Mouse (Mus musculus) forebrain, embryonic 10.5 days (tissue): ENCODE data around the gene Gsg1. TPM values are rescaled to one million over a fixed set of nuclear protein-coding genes. Genes with fewer than 3 reads are reported as not detected.

Experiments used
- DNase-seq: peaks from one replicate; pipeline ENCODE4 v3.0.0-alpha.2; 2017; ENCODE audit warnings: low spot score; ENCODE audit errors: extremely low spot score
- H3K27ac ChIP-seq: fragments of 300-500 bp; sonication (generic); 2 replicates; pipeline ENCODE4 v1.5.1; 2016; ENCODE audit warnings: mild to moderate bottlenecking
- H3K27me3 ChIP-seq: fragments of 300-500 bp; sonication (generic); 2 replicates; pipeline ENCODE4 v1.6.1; 2016; ENCODE audit warnings: mild to moderate bottlenecking; ENCODE audit not compliant: poor library complexity, severe bottlenecking
- H3K36me3 ChIP-seq: fragments of 300-500 bp; sonication (generic); replicated peaks from 2 replicates; pipeline ENCODE4 v1.6.1; 2016; ENCODE audit warnings: mild to moderate bottlenecking, moderate library complexity
- H3K4me1 ChIP-seq: fragments of 300-500 bp; sonication (generic); 2 replicates; pipeline ENCODE4 v1.6.1; 2016
- H3K4me3 ChIP-seq: fragments of 300-500 bp; sonication (generic); 2 replicates; pipeline ENCODE4 v1.5.1; 2016; ENCODE audit warnings: mild to moderate bottlenecking, moderate library complexity
- H3K9me3 ChIP-seq: fragments of 300-500 bp; sonication (generic); 2 replicates; pipeline ENCODE4 v1.6.1; 2016; ENCODE audit warnings: mild to moderate bottlenecking, moderate library complexity
- WGBS: fragments of 180-500 bp; shearing (Covaris S2); methylation state at CpG from one replicate; pipeline ENCODE4 v1.1.7; 2016; 5-methylcytosine and 5-hydroxymethylcytosine counted together
- polyA plus RNA-seq: library from polyadenylated mRNA; unstranded; fragments of >200 nt; fragmentation: Nextera tagmentation; extraction: Ambion mirVana; gene quantifications from 2 replicates; pipeline ENCODE4 v1.2.1, GENCODE M21; 2016

The Gsg1 gene
- polyA plus RNA-seq, 1 experiment from 2014 or later: not detected

DNA sequence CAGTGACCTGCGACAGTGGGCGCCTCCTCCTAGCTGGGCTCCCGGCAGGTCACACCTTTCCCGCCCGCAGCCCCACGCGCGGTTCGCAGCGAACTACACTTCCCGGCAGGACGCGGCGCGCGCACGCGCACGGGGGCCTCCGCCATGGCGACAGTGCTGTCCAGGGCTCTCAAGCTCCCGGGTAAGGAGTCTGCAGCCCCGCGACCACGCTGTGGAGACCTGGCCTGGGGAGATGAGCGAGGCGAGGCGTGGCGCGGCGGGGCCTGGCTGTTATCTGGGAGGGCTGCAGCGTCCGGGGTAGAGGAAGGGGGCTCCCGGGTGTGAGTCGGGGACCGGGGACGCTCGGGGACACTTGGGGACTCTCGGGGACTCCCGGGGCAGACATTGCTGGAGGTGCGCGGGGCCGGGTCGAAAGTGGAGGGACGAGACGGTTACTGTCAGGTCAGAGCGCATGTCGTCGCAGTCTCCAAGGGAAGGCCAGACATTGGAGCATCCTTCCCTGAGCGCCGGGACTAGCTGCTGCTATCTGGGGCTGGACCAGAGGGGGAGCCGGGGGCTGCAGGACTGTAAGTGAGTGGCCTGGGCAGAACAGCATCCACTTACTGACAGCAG is 56.1 kb downstream of the Gsg1 start, which contains the start of the genes Fam234b and Hebp1:
Gene Fam234b (plus strand): TSS at position 57 of the 612 bp plus-strand sequence.
Gene Hebp1 (minus strand): TSS at position 102 of the 612 bp plus-strand sequence.
- H3K36me3 ChIP-seq: no peaks in the 10 kb centered on the region

DNA sequence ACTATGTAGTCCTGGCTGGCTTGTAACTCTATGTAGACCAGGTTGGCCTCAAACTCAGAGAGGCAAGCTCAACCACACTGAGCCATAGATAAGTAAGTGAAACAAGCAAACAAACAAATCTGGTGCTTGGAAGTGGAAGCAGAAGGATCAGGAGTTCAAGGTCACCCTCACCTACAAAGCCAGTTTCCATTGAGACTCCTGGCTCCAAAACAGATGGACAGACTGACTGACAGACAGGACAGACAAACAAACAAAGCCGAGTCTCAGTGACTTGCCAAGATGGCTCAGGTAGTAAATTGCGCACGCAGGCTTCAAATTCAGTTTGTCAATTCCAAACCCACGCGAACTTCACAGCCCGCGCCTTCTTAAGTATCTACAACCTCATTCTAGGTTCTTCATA is 56.7 kb downstream of the Gsg1 start:
- peak overlapping the region; percentile 93 for H3K27ac ChIP-seq

More for the DNA sequence above, 56.1 kb downstream of the Gsg1 start, which contains the start of the genes Fam234b and Hebp1:
- Histone ChIP-seq H3K9me3 (no peaks in the 10 kb centered on the region), H3K4me3 (peak within 1 kb of the TSS; percentile 91), H3K27me3 (peaks cover 12% of the 10 kb centered on the region), H3K27ac (peak within 1 kb of the TSS; percentile 93), H3K4me1 (peaks cover 32% of the 10 kb centered on the region)
- WGBS: 1% methylated on average over 52 of the region's 52 CpGs
- DNase-seq: peak; percentile 77

DNA sequence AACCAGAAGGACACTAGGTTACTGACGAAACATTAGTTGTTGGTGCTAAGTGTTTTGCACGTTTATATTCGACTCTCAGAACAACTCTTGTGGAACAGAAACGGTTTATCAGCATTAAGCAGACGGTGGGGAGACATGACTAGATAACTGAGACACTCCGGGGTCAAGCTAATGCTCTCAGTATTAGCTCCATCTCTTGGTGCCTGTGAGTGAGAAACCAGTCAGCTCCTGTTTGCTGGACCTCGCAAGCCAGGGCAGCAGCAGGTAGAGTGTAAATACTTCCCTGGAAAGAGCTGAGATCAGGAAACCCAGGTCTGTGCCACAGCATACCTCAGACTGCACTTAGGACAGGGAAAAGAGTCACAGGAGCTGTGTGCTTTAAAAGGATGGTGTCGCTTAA is 57.4 kb downstream of the Gsg1 start:
- no peak overlapping the region for H3K4me3 ChIP-seq
- peaks cover 32% of the 10 kb centered on the region for H3K4me1 ChIP-seq
- H3K9me3 ChIP-seq: no peaks in the 10 kb centered on the region
- H3K36me3 ChIP-seq: no peaks in the 10 kb centered on the region
- DNase-seq: no peak
- WGBS: 86% methylated on average over 8 of the region's 8 CpGs
- no peak overlapping the region for H3K27ac ChIP-seq
- peaks cover 12% of the 10 kb centered on the region for H3K27me3 ChIP-seq

More for the DNA sequence above, 56.7 kb downstream of the Gsg1 start:
- H3K9me3 ChIP-seq: no peaks in the 10 kb centered on the region
- no peaks in the 10 kb centered on the region for H3K36me3 ChIP-seq
- peak overlapping the region; percentile 91 for H3K4me3 ChIP-seq
- peaks cover 12% of the 10 kb centered on the region for H3K27me3 ChIP-seq
- H3K4me1 ChIP-seq: peaks cover 32% of the 10 kb centered on the region
- DNase-seq: no peak
- 20% methylated on average over 7 of the region's 7 CpGs for WGBS

DNA sequence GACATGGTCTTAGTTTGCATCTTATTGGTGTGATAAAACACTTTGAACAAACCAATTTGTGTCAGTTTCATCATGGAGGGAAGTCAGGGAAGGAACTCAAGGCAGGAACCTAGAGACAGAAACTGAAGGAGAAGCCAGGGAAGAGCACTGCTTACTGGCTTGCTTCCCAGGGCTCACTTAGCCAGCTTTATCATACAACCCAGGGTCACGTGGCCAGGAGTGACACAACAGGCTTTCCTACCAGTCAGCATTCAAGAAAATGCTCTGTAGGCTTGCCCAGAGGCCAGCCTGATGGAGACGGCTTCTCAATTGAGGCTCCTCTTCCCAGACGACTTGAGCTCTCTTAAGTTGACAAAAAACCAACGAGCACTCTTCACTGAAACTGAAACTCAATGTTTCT is 59.2 kb downstream of the Gsg1 start:
- H3K27ac ChIP-seq: no peak overlapping the region
- peaks cover 12% of the 10 kb centered on the region for H3K27me3 ChIP-seq
- H3K36me3 ChIP-seq: no peaks in the 10 kb centered on the region
- no peaks in the 10 kb centered on the region for H3K9me3 ChIP-seq
- DNase-seq: no peak
- H3K4me3 ChIP-seq: no peak overlapping the region
- peaks cover 39% of the 10 kb centered on the region for H3K4me1 ChIP-seq
- WGBS: 79% methylated on average over 4 of the region's 4 CpGs

DNA sequence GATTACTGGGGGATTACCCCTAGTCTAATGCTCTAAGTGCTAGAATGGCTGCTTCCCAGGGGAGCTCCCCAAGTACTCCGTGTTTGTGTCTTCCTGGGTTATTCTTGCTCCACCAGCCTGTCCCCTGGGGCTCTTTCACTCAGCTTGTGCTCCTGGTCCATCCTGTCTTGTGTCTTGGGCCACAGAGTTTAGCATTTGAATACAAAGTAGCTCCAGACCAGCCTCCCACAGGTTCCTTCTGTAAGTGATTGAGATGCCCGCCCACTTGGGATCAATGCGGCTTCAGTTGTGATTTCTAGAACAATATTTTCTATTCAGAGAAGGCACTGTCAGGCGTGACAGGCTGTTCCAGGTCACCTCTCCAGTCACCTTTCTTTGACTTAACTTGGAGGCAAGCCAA is 60.4 kb downstream of the Gsg1 start:
- Histone ChIP-seq H3K27ac (no peak overlapping the region), H3K27me3 (peaks cover 12% of the 10 kb centered on the region), H3K36me3 (no peaks in the 10 kb centered on the region), H3K4me1 (peaks cover 33% of the 10 kb centered on the region), H3K4me3 (no peak overlapping the region), H3K9me3 (no peaks in the 10 kb centered on the region)
- DNase-seq: no peak
- WGBS: 44% methylated on average over 4 of the region's 4 CpGs

DNA sequence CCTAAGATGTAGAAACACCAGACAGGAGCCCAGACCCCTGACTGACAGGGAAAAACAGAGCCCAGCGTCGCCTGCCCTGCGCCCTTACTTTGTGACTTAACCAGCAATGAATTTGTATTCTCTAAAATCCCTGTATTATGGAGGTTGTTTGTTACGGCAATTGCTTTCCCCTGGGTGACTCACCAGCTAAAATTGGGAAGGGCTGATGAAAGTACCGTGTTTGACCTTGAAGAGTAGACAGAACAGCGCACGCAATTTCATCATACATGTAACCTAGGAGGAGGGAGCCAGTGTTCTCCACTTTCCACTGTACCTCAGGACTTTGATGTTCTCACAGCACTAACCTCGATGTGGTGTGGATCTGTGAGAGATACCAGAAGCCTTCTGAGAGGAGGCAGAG is 61.2 kb downstream of the Gsg1 start:
- H3K27ac ChIP-seq: no peak overlapping the region
- H3K4me1 ChIP-seq: peaks cover 27% of the 10 kb centered on the region
- 77% methylated on average over 8 of the region's 8 CpGs for WGBS

DNA sequence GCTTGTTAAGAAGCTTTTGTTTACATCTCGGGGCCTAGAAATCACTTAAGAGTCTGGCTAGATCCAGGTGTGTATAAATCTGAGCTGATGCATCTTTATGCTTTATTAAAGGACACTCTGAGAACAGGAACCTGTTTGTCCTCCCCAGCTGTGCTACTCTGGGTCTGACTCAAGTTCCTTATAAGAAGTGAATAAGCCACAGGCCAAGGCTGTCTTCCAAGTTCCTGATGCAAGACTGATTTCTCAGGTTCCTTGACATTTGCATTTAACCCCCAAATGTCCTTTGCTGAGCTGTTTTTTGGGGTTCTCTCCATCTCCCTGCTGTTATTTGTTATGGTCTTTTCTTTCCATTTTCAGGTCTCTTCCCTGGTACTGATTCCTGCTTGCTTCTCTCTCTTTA is 62.2 kb downstream of the Gsg1 start:
- Histone ChIP-seq H3K27ac (no peak overlapping the region), H3K9me3 (no peaks in the 10 kb centered on the region), H3K36me3 (no peaks in the 10 kb centered on the region), H3K27me3 (peaks cover 5% of the 10 kb centered on the region), H3K4me3 (no peak overlapping the region), H3K4me1 (peaks cover 20% of the 10 kb centered on the region)
- 89% methylated on average over 1 of the region's 1 CpGs for WGBS
- no peak for DNase-seq

More for the DNA sequence above, 61.2 kb downstream of the Gsg1 start:
- no peaks in the 10 kb centered on the region for H3K36me3 ChIP-seq
- DNase-seq: no peak
- no peaks in the 10 kb centered on the region for H3K9me3 ChIP-seq
- H3K4me3 ChIP-seq: no peak overlapping the region
- H3K27me3 ChIP-seq: peaks cover 12% of the 10 kb centered on the region

DNA sequence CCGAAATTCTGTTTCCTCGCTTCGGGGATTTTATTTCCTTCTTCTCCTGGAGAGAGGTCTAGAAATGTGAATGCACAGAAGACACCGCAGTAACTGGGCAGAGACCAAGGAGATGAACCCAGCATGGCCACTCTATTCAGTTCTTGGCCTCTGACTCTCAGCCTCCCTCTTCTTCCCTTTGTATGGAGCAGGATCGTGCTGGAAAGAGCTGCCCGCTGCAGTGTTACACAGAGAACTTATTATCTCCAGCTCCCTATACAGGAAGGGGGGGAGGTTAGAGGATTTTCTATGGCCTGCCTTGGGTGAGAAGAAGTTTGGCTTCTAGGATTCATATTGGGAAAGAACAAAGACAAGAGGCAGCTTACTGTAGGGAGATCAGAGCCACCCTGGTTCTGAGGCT is 64.0 kb downstream of the Gsg1 start:
- H3K4me1 ChIP-seq: peaks cover 20% of the 10 kb centered on the region
- no peaks in the 10 kb centered on the region for H3K27me3 ChIP-seq
- 65% methylated on average over 6 of the region's 6 CpGs for WGBS
- H3K27ac ChIP-seq: 0 out of 2 replicates have a peak overlapping the region, but pooled peaks have one; percentile 33
- no peaks in the 10 kb centered on the region for H3K36me3 ChIP-seq
- no peak for DNase-seq
- no peak overlapping the region for H3K4me3 ChIP-seq
- H3K9me3 ChIP-seq: no peaks in the 10 kb centered on the region

DNA sequence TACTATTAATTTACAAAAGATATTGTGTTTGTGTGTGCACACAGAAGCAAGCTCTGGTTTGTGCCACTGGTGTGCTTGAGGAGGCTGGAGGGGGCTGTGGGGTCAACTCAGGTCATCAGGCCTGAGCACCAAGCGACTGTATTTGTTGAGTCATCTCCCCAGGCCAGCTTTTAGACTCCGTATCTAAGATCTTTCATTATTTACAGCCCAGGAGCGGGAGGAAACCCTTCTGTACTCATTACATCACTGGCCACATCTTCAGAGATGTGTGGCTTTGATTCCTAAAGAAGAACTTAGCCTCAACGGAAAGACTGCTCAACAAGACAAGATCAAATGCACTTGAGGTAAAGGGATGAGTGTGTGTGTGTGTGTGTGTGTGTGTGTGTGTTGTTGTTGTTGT is 65.5 kb downstream of the Gsg1 start:
- no peaks in the 10 kb centered on the region for H3K9me3 ChIP-seq
- DNase-seq: no peak
- H3K27ac ChIP-seq: no peak overlapping the region
- H3K27me3 ChIP-seq: no peaks in the 10 kb centered on the region
- H3K4me1 ChIP-seq: peaks cover 15% of the 10 kb centered on the region
- H3K36me3 ChIP-seq: no peaks in the 10 kb centered on the region
- no peak overlapping the region for H3K4me3 ChIP-seq
- 77% methylated on average over 4 of the region's 4 CpGs for WGBS

Other genes with a start within 250 kb of the Gsg1 start
- gene Ddx47, start 242.7 kb downstream of the Gsg1 start, polyA plus RNA-seq: 115 and 116 TPM in 2 replicates
- 3.8 and 4.0 TPM in 2 replicates for gene Gprc5a, start 188.7 kb downstream of the Gsg1 start, polyA plus RNA-seq
- 0.11 TPM in 1 of 2 replicates, not detected in the other for gene Gprc5d, start 136.1 kb downstream of the Gsg1 start, polyA plus RNA-seq
- 23.3 and 25.4 TPM in 2 replicates for gene Fam234b, start 56.4 kb downstream of the Gsg1 start, polyA plus RNA-seq
- gene Hebp1, start 56.3 kb downstream of the Gsg1 start, polyA plus RNA-seq: 3.5 and 7.6 TPM in 2 replicates
- not detected in 2 replicates for gene Pbp2, start 56.1 kb upstream of the Gsg1 start, polyA plus RNA-seq
- 3.4 and 5.1 TPM in 2 replicates for gene Emp1, start 108.2 kb upstream of the Gsg1 start, polyA plus RNA-seq